Mouse (Mus musculus) large intestine, adult 2 months (tissue): Measurements from ENCODE around the gene Kif7. TPM values are rescaled to one million over a fixed set of nuclear protein-coding genes. Genes with fewer than 3 reads are reported as not detected.
A peak's percentile ranks its signal among the peaks of the same experiment; 100 is the strongest.

Experiments used
- DNase-seq: peaks from one replicate; pipeline ENCODE4 v3.0.0-alpha.2; 2012; ENCODE audit warnings: low read depth, low spot score
- WGBS: fragments of 180-500 bp; shearing (Covaris S2); methylation state at CpG from one replicate; pipeline ENCODE4 v1.1.7; 2018; 5-methylcytosine and 5-hydroxymethylcytosine counted together
- polyA plus RNA-seq: library from polyadenylated mRNA; depleted of rRNA; stranded (reverse); fragments of >200 nt; gene quantifications from 2 replicates; pipeline ENCODE4 v1.2.3, GENCODE M21; 2012

Gene Kif7
- polyA plus RNA-seq, 1 experiment: 0.40 TPM

GRCm38 (mm10) chr7:79729169-79729568 is 13.6 kb upstream of the Kif7 start:
- no peak for DNase-seq
- 5% methylated on average over 8 of the region's 8 CpGs for WGBS

- WGBS: 35% methylated on average over 6 of the region's 6 CpGs
- peak; percentile 21 for DNase-seq
Measured at GRCm38 (mm10) chr7:79728219-79728618, 12.7 kb upstream of the Kif7 start.

- DNase-seq: peak; percentile 22
- 5% methylated on average over 2 of the region's 2 CpGs for WGBS
Measured at GRCm38 (mm10) chr7:79727091-79727490, 11.6 kb upstream of the Kif7 start.

GRCm38 (mm10) chr7:79721386-79721977 is 6.0 kb upstream of the Kif7 start:
- under 1% methylated on average over 48 of the region's 48 CpGs for WGBS
- no peak for DNase-seq

GRCm38 (mm10) chr7:79710831-79711230 is 4.7 kb downstream of the Kif7 start:
- no peak for DNase-seq
- WGBS: 70% methylated on average over 17 of the region's 17 CpGs

GRCm38 (mm10) chr7:79710130-79710607 is 5.4 kb downstream of the Kif7 start:
- no peak for DNase-seq

GRCm38 (mm10) chr7:79705210-79705609 is 10.3 kb downstream of the Kif7 start:
- no peak for DNase-seq
- WGBS: 84% methylated on average over 5 of the region's 5 CpGs

More at GRCm38 (mm10) chr7:79710130-79710607, 5.4 kb downstream of the Kif7 start:
- 11% methylated on average over 55 of the region's 55 CpGs for WGBS

GRCm38 (mm10) chr7:79702755-79703154 is 12.8 kb downstream of the Kif7 start:
- WGBS: 84% methylated on average over 16 of the region's 16 CpGs
- no peak for DNase-seq

- WGBS: 72% methylated on average over 8 of the region's 8 CpGs
- DNase-seq: no peak
Measured at GRCm38 (mm10) chr7:79696495-79696894, 19.0 kb downstream of the Kif7 start.

GRCm38 (mm10) chr7:79680231-79680630 is 35.3 kb downstream of the Kif7 start:
- DNase-seq: no peak
- WGBS: 82% methylated on average over 2 of the region's 2 CpGs

GRCm38 (mm10) chr7:79679186-79679585 is 36.3 kb downstream of the Kif7 start:
- DNase-seq: no peak

- DNase-seq: no peak
- WGBS: 91% methylated on average over 4 of the region's 4 CpGs
Measured at GRCm38 (mm10) chr7:79670900-79671604, 44.5 kb downstream of the Kif7 start.

GRCm38 (mm10) chr7:79666690-79667089 is 48.8 kb downstream of the Kif7 start:
- DNase-seq: no peak

GRCm38 (mm10) chr7:79661253-79661890 is 54.1 kb downstream of the Kif7 start:
- 10% methylated on average over 5 of the region's 5 CpGs for WGBS
- DNase-seq: no peak

- under 1% methylated on average over 73 of the region's 73 CpGs for WGBS
- DNase-seq: no peak
Measured at GRCm38 (mm10) chr7:79660291-79661150, 55.0 kb downstream of the Kif7 start.

GRCm38 (mm10) chr7:79659578-79660290 is 55.8 kb downstream of the Kif7 start, which contains the start of gene Ticrr:
Gene Ticrr (plus strand): TSS chr7:79660196.
- peak; percentile 85 for DNase-seq
- under 1% methylated on average over 39 of the region's 39 CpGs for WGBS

- no peak for DNase-seq
- WGBS: 48% methylated on average over 1 of the region's 1 CpGs
Measured at GRCm38 (mm10) chr7:79654586-79654985, 60.9 kb downstream of the Kif7 start.

- DNase-seq: no peak
- WGBS: 71% methylated on average over 1 of the region's 1 CpGs
Measured at GRCm38 (mm10) chr7:79654185-79654584, 61.3 kb downstream of the Kif7 start.

- 2% methylated on average over 3 of the region's 3 CpGs for WGBS
- DNase-seq: no peak
Measured at GRCm38 (mm10) chr7:79649005-79649404, 66.5 kb downstream of the Kif7 start.
